Mouse (Mus musculus): Measurements from ENCODE around the gene Esr1. TPM values are rescaled to one million over a fixed set of nuclear protein-coding genes. Genes with fewer than 3 reads are reported as not detected.
A peak's percentile ranks its signal among the peaks of the same experiment; 100 is the strongest.
"Not testable (repeated sequence)": the region's sequence is repeated elsewhere in the genome, so short reads cannot be mapped to it uniquely, and the experiment has no call there.

The Esr1 gene
- polyA plus RNA-seq, 1 experiment from 2014 or later, result 0.05 TPM

- no peaks in the 10 kb centered on the region for H3K4me1 ChIP-seq
- H3K4me2 ChIP-seq, result no peak overlapping the region
- 0 out of 2 replicates have a peak, but pooled peaks have one; percentile 49 for ATAC-seq (ENCODE audit: low FRiP score)
- H3K4me3 ChIP-seq (replicated peaks), result no peak overlapping the region
- H3K9me3 ChIP-seq, result no peaks in the 10 kb centered on the region
- H3K9ac ChIP-seq, result no peak overlapping the region
- no peaks in the 10 kb centered on the region for H3K27me3 ChIP-seq
- no peaks in the 10 kb centered on the region for H3K36me3 ChIP-seq (replicated peaks)
- H3K27ac ChIP-seq, result no peak overlapping the region
- WGBS, result 55% methylated on average over 6 of the region's 6 CpGs
Observed at GRCm38 (mm10) chr10:4726141-4726540, 114.7 kb downstream of the Esr1 start.

GRCm38 (mm10) chr10:4732328-4732727 is 120.9 kb downstream of the Esr1 start:
- no peaks in the 10 kb centered on the region for H3K4me1 ChIP-seq
- 88% methylated on average over 2 of the region's 2 CpGs for WGBS

GRCm38 (mm10) chr10:4733987-4734386 is 122.6 kb downstream of the Esr1 start:
- WGBS, result 76% methylated on average over 6 of the region's 6 CpGs
- Histone ChIP-seq H3K27ac (no peak overlapping the region), H3K36me3 (replicated peaks) (no peaks in the 10 kb centered on the region), H3K4me2 (no peak overlapping the region), H3K9me3 (no peaks in the 10 kb centered on the region), H3K4me1 (no peaks in the 10 kb centered on the region), H3K9ac (no peak overlapping the region), H3K4me3 (replicated peaks) (no peak overlapping the region), H3K27me3 (no peaks in the 10 kb centered on the region)
- no peak for ATAC-seq (ENCODE audit: low FRiP score)

More at GRCm38 (mm10) chr10:4732328-4732727, 120.9 kb downstream of the Esr1 start:
- no peak overlapping the region for H3K4me2 ChIP-seq
- H3K9ac ChIP-seq, result no peak overlapping the region
- no peaks in the 10 kb centered on the region for H3K9me3 ChIP-seq
- no peak for ATAC-seq (ENCODE audit: low FRiP score)
- H3K27me3 ChIP-seq, result no peaks in the 10 kb centered on the region
- no peak overlapping the region for H3K27ac ChIP-seq
- H3K36me3 ChIP-seq (replicated peaks), result no peaks in the 10 kb centered on the region
- no peak overlapping the region for H3K4me3 ChIP-seq (replicated peaks)

- ATAC-seq (ENCODE audit: low FRiP score), result no peak
- Histone ChIP-seq H3K9ac (no peak overlapping the region), H3K4me2 (no peak overlapping the region), H3K27ac (no peak overlapping the region), H3K4me3 (replicated peaks) (no peak overlapping the region), H3K27me3 (no peaks in the 10 kb centered on the region), H3K4me1 (no peaks in the 10 kb centered on the region), H3K36me3 (replicated peaks) (no peaks in the 10 kb centered on the region), H3K9me3 (no peaks in the 10 kb centered on the region)
- WGBS, result 87% methylated on average over 2 of the region's 2 CpGs
Observed at GRCm38 (mm10) chr10:4734942-4735341, 123.5 kb downstream of the Esr1 start.

GRCm38 (mm10) chr10:4738311-4738710 is 126.9 kb downstream of the Esr1 start:
- no peak overlapping the region for H3K9ac ChIP-seq
- H3K4me3 ChIP-seq (replicated peaks), result no peak overlapping the region
- WGBS, result 91% methylated on average over 2 of the region's 2 CpGs
- no peak for ATAC-seq (ENCODE audit: low FRiP score)
- no peaks in the 10 kb centered on the region for H3K27me3 ChIP-seq
- no peak overlapping the region for H3K27ac ChIP-seq
- no peaks in the 10 kb centered on the region for H3K9me3 ChIP-seq
- no peak overlapping the region for H3K4me2 ChIP-seq
- no peaks in the 10 kb centered on the region for H3K4me1 ChIP-seq
- no peaks in the 10 kb centered on the region for H3K36me3 ChIP-seq (replicated peaks)

- not testable (repeated sequence) for H3K4me1 ChIP-seq; H3K27ac ChIP-seq; H3K36me3 ChIP-seq (replicated peaks); H3K4me2 ChIP-seq; H3K4me3 ChIP-seq (replicated peaks); ATAC-seq (ENCODE audit: low FRiP score); H3K9ac ChIP-seq; H3K9me3 ChIP-seq; H3K27me3 ChIP-seq
- WGBS, result 56% methylated on average over 1 of the region's 1 CpGs
Observed at GRCm38 (mm10) chr10:4751091-4751490, 139.7 kb downstream of the Esr1 start.

- 88% methylated on average over 4 of the region's 4 CpGs for WGBS
- H3K27me3 ChIP-seq, result no peaks in the 10 kb centered on the region
- no peaks in the 10 kb centered on the region for H3K4me1 ChIP-seq
- ATAC-seq (ENCODE audit: low FRiP score), result no peak
- H3K4me3 ChIP-seq (replicated peaks), result no peak overlapping the region
- H3K27ac ChIP-seq, result no peak overlapping the region
- no peaks in the 10 kb centered on the region for H3K9me3 ChIP-seq
- no peaks in the 10 kb centered on the region for H3K36me3 ChIP-seq (replicated peaks)
- no peak overlapping the region for H3K9ac ChIP-seq
- H3K4me2 ChIP-seq, result no peak overlapping the region
Observed at GRCm38 (mm10) chr10:4752977-4753376, 141.6 kb downstream of the Esr1 start.

- no peak overlapping the region for H3K4me3 ChIP-seq (replicated peaks)
- no peak overlapping the region for H3K4me2 ChIP-seq
- no peaks in the 10 kb centered on the region for H3K4me1 ChIP-seq
- no peak for ATAC-seq (ENCODE audit: low FRiP score)
- H3K27ac ChIP-seq, result no peak overlapping the region
- no peaks in the 10 kb centered on the region for H3K9me3 ChIP-seq
- H3K27me3 ChIP-seq, result no peaks in the 10 kb centered on the region
- no peaks in the 10 kb centered on the region for H3K36me3 ChIP-seq (replicated peaks)
- H3K9ac ChIP-seq, result no peak overlapping the region
- WGBS, result 88% methylated on average over 3 of the region's 3 CpGs
Observed at GRCm38 (mm10) chr10:4775541-4775940, 164.1 kb downstream of the Esr1 start.

GRCm38 (mm10) chr10:4776007-4776713 is 164.8 kb downstream of the Esr1 start:
- Histone ChIP-seq H3K9ac (no peak overlapping the region), H3K27ac (no peak overlapping the region), H3K36me3 (replicated peaks) (no peaks in the 10 kb centered on the region), H3K4me2 (no peak overlapping the region), H3K9me3 (no peaks in the 10 kb centered on the region), H3K4me1 (no peaks in the 10 kb centered on the region), H3K4me3 (replicated peaks) (no peak overlapping the region), H3K27me3 (no peaks in the 10 kb centered on the region)
- ATAC-seq (ENCODE audit: low FRiP score), result no peak
- WGBS, result 80% methylated on average over 6 of the region's 6 CpGs

GRCm38 (mm10) chr10:4776714-4777090 is 165.3 kb downstream of the Esr1 start:
- ATAC-seq (ENCODE audit: low FRiP score), result no peak
- Histone ChIP-seq H3K36me3 (replicated peaks) (no peaks in the 10 kb centered on the region), H3K9ac (no peak overlapping the region), H3K27ac (no peak overlapping the region), H3K9me3 (no peaks in the 10 kb centered on the region), H3K4me2 (no peak overlapping the region), H3K4me1 (no peaks in the 10 kb centered on the region), H3K4me3 (replicated peaks) (no peak overlapping the region), H3K27me3 (no peaks in the 10 kb centered on the region)
- 83% methylated on average over 4 of the region's 4 CpGs for WGBS

GRCm38 (mm10) chr10:4777996-4778395 is 166.6 kb downstream of the Esr1 start:
- Histone ChIP-seq H3K27me3 (no peaks in the 10 kb centered on the region), H3K9ac (no peak overlapping the region), H3K4me3 (replicated peaks) (no peak overlapping the region), H3K36me3 (replicated peaks) (no peaks in the 10 kb centered on the region), H3K9me3 (no peaks in the 10 kb centered on the region), H3K4me2 (no peak overlapping the region), H3K27ac (no peak overlapping the region), H3K4me1 (no peaks in the 10 kb centered on the region)
- ATAC-seq (ENCODE audit: low FRiP score), result no peak
- 72% methylated on average over 3 of the region's 3 CpGs for WGBS

GRCm38 (mm10) chr10:4780926-4781325 is 169.5 kb downstream of the Esr1 start:
- 80% methylated on average over 6 of the region's 6 CpGs for WGBS
- no peak for ATAC-seq (ENCODE audit: low FRiP score)
- no peaks in the 10 kb centered on the region for H3K4me1 ChIP-seq
- H3K9me3 ChIP-seq, result no peaks in the 10 kb centered on the region
- H3K36me3 ChIP-seq (replicated peaks), result no peaks in the 10 kb centered on the region
- H3K9ac ChIP-seq, result no peak overlapping the region
- H3K27ac ChIP-seq, result no peak overlapping the region
- no peak overlapping the region for H3K4me2 ChIP-seq
- H3K27me3 ChIP-seq, result no peaks in the 10 kb centered on the region
- H3K4me3 ChIP-seq (replicated peaks), result no peak overlapping the region

GRCm38 (mm10) chr10:4787003-4787628 is 175.7 kb downstream of the Esr1 start:
- WGBS, result 92% methylated on average over 5 of the region's 5 CpGs

More at GRCm38 (mm10) chr10:4787003-4787628, 175.7 kb downstream of the Esr1 start:
- Histone ChIP-seq H3K4me3 (replicated peaks) (no peak overlapping the region), H3K9me3 (no peaks in the 10 kb centered on the region), H3K9ac (no peak overlapping the region), H3K4me1 (no peaks in the 10 kb centered on the region), H3K27ac (no peak overlapping the region), H3K27me3 (no peaks in the 10 kb centered on the region), H3K4me2 (no peak overlapping the region), H3K36me3 (replicated peaks) (no peaks in the 10 kb centered on the region)
- ATAC-seq (ENCODE audit: low FRiP score), result no peak
